Mouse (Mus musculus): Measurements from ENCODE around the gene Cdk14.

- TF ChIP-seq CTCF (conservative IDR thresholded peaks at IDR 0.05; ENCODE audit: insufficient read depth, insufficient read length, low read depth, low read length) (no peak), POLR2A (IDR thresholded peaks at IDR 0.05; ENCODE audit: low read depth, low read length) (no peak)
These were observed 310.5 kb downstream of the Cdk14 start for GRCm38 (mm10) chr5:5109621-5110020.

Data from kidney, adult 2 months (tissue).